Comparison of ENCODE assay signal across 28 mouse cellular contexts in the genomic region with DNA sequence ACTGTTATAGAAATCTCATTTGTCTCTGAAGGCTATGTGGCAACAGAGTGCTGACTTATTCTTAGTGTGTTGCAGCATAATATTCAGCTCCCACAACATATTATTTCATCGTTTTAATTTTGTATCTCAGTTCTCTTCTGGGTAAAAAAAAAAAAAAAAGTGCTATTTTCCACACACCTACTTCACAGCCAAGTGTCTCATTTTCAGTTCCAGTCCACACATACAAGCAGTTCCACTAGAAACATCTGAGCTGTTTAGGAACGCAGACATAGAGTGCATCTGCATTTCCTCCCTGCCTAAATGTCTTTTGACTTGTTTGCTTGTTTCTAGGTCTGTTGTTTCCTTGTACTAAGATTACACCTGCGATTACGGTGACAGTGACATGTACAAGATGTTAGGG.
DNase-seq lines count a peak whose midpoint lies in the region; ATAC-seq and TF ChIP-seq lines count a peak whose summit lies in the region.
"Had no signal": no experiment of that assay in that cellular context is flagged by ENCODE, and none has a peak within 500 bp of the region (broad histone marks: within the 10 kb centered on the region; RNA-seq: fewer than 3 reads in every experiment).

No protein-coding gene starts in this region.

- no peak for ATAC-seq in granulocyte monocyte progenitor cell, adult 5-6 weeks (replicated peaks; ENCODE audit: poor library complexity, severe bottlenecking)
- ATAC-seq: forebrain, embryonic 13.5 days; forebrain, embryonic 16.5 days; hindbrain, embryonic 16.5 days; intestine, embryonic 15.5 days; Patski had no signal

- H3K4me1 ChIP-seq in CH12.LX (ENCODE audit: control insufficient read depth in 1 of 2, insufficient read depth in 2 of 2): no peaks in the 10 kb centered on the region
- H3K4me1 ChIP-seq: embryonic facial prominence, embryonic 10.5 days; embryonic facial prominence, embryonic 13.5 days; forebrain, embryonic 13.5 days; hindbrain, embryonic 10.5 days; hindbrain, embryonic 13.5 days; intestine, embryonic 15.5 days had no signal

- H3K27me3 ChIP-seq in CH12.LX (replicated peaks): no peaks in the 10 kb centered on the region
- H3K27me3 ChIP-seq: embryonic facial prominence, embryonic 13.5 days; forebrain, embryonic 13.5 days; hindbrain, embryonic 13.5 days; intestine, embryonic 15.5 days; Patski had no signal

- H3K27ac ChIP-seq in CH12.LX (ENCODE audit: insufficient read depth, low read depth): no peak overlapping the region
- H3K27ac ChIP-seq: embryonic facial prominence, embryonic 10.5 days; embryonic facial prominence, embryonic 13.5 days; forebrain, embryonic 13.5 days; hindbrain, embryonic 10.5 days; hindbrain, embryonic 13.5 days; intestine, embryonic 15.5 days had no signal

- H3K4me2 ChIP-seq in CH12.LX (ENCODE audit: insufficient read depth, low read depth, poor library complexity, severe bottlenecking): no peak overlapping the region
- H3K4me2 ChIP-seq: embryonic facial prominence, embryonic 13.5 days; forebrain, embryonic 13.5 days; heart, embryonic 11.5 days; hindbrain, embryonic 13.5 days; intestine, embryonic 15.5 days had no signal

- H3K9ac ChIP-seq in CH12.LX (ENCODE audit: insufficient read depth, low read depth): no peak overlapping the region
- H3K9ac ChIP-seq: embryonic facial prominence, embryonic 13.5 days; forebrain, embryonic 13.5 days; hindbrain, embryonic 13.5 days; intestine, embryonic 15.5 days had no signal

- H3K9me3 ChIP-seq in CH12.LX (replicated peaks; ENCODE audit: low read length): no peaks in the 10 kb centered on the region
- H3K9me3 ChIP-seq: embryonic facial prominence, embryonic 10.5 days; embryonic facial prominence, embryonic 13.5 days; forebrain, embryonic 13.5 days; G1E; hindbrain, embryonic 10.5 days; hindbrain, embryonic 13.5 days; intestine, embryonic 15.5 days had no signal

- TF ChIP-seq POLR2A in CH12.LX (IDR thresholded peaks at IDR 0.05; ENCODE audit: low read depth, low read length): no peak
- TF ChIP-seq POLR2A in brain, embryonic 14.5 days (IDR thresholded peaks at IDR 0.05; ENCODE audit: borderline replicate concordance, extremely low read depth, insufficient read depth, insufficient read length, poor library complexity, severe bottlenecking): no peak

- dilution Hi-C loops in CH12.LX (cut with MboI; ENCODE audit: extremely low pct_ligation_motif_present, extremely low pct_unique_long_range_greater_than_20kb, low sequenced_read_pairs): no loop called here

- DNase-seq in left cerebral cortex, postnatal 25 days (ENCODE audit: low spot score in 2 of 2): peak; percentile 2 to 59
- no peak for DNase-seq in left cerebral cortex, postnatal 10 days (ENCODE audit: extremely low spot score in 1 of 2, low spot score in 2 of 2)
- DNase-seq in CH12.LX (ENCODE audit: extremely low read depth): no peak
- DNase-seq in brain, embryonic 14.5 days (ENCODE audit: low read depth): peak; percentile 2
- DNase-seq in thymus, postnatal 25 days: no peak
- DNase-seq: adrenal gland, postnatal 10 days; adrenal gland, postnatal 36 days; cerebellum, adult 11-12 months; cerebellum, adult 8-10 months; cerebellum, postnatal 10 days; cerebellum, postnatal 36 days; embryo, embryonic 11 days; gastrocnemius, postnatal 10 days; gastrocnemius, postnatal 36 days; heart, adult 11 months had no signal

- no peak for TF ChIP-seq EP300 in CH12.LX (IDR thresholded peaks at IDR 0.05; ENCODE audit: low read length)

- in situ Hi-C loops in CH12.LX (cut with MboI; ENCODE audit: low pct_ligation_motif_present, low pct_unique_long_range_greater_than_20kb, low sequenced_read_pairs): no loop called here

- H3K36me3 ChIP-seq in CH12.LX (replicated peaks in 1 of 2; ENCODE audit: control insufficient read depth in 1 of 2, insufficient read depth in 1 of 2, low read length in 1 of 2): no peaks in the 10 kb centered on the region
- H3K36me3 ChIP-seq: embryonic facial prominence, embryonic 10.5 days; embryonic facial prominence, embryonic 13.5 days; G1E; hindbrain, embryonic 10.5 days; hindbrain, embryonic 13.5 days; intestine, embryonic 15.5 days had no signal

- H3K79me2 ChIP-seq in CH12.LX (replicated peaks; ENCODE audit: control insufficient read depth, extremely low read depth, insufficient read depth, poor library complexity, severe bottlenecking): no peaks in the 10 kb centered on the region

- intact Hi-C loops in left cerebral cortex, postnatal 25 days (cut with DNase I): no loop called here
- intact Hi-C loops in left cerebral cortex, postnatal 10 days (cut with DNase I): no loop called here

- no peak for TF ChIP-seq RAD21 in CH12.LX (IDR thresholded peaks at IDR 0.05; ENCODE audit: low read depth, low read length)

- TF ChIP-seq CTCF in CH12.LX (conservative IDR thresholded peaks at IDR 0.05 in 1 of 2, IDR thresholded peaks at IDR 0.05 in 1 of 2; ENCODE audit: low read depth in 2 of 2, low read length in 2 of 2): no peak
- TF ChIP-seq CTCF in brain, embryonic 14.5 days (IDR thresholded peaks at IDR 0.05; ENCODE audit: borderline replicate concordance, extremely low read depth, insufficient read depth, insufficient read length): no peak

- no peak overlapping the region for H3K4me3 ChIP-seq in CH12.LX (replicated peaks in 1 of 3; ENCODE audit: low read depth in 2 of 3, low read length in 2 of 3, poor library complexity in 1 of 3)
- H3K4me3 ChIP-seq: embryonic facial prominence, embryonic 10.5 days; embryonic facial prominence, embryonic 13.5 days; erythroblast, embryonic 14.5 days; forebrain, embryonic 13.5 days; hindbrain, embryonic 10.5 days; hindbrain, embryonic 13.5 days; intestine, embryonic 15.5 days had no signal

TF ChIP-seq in CH12.LX, 34 proteins besides CTCF, POLR2A, EP300 and RAD21:
- no peak for TF ChIP-seq JUND (conservative IDR thresholded peaks at IDR 0.05; ENCODE audit: low read depth, low read length)
- TF ChIP-seq ZNF384 (IDR thresholded peaks at IDR 0.05; ENCODE audit: low read depth, low read length): peak; percentile 39; the same call in 1 of the 2 replicates

Comparison
In these comparisons a context has a peak if more than half of its experiments do, and no peak if none do; other contexts are left out.
1. DNase-seq: peak in left cerebral cortex, postnatal 25 days (2 of 2) and brain, embryonic 14.5 days (single experiment); none in left cerebral cortex, postnatal 10 days (0 of 2), CH12.LX (single experiment) and thymus, postnatal 25 days (single experiment).